Comparison of ENCODE assay signal across 23 mouse cellular contexts in genomic region chr6:145018295-145018694, GRCm38 (mm10). TPM values are rescaled to one million over a fixed set of nuclear protein-coding genes. Genes with fewer than 3 reads are reported as not detected.
DNase-seq lines count a peak whose midpoint lies in the region; ATAC-seq and TF ChIP-seq lines count a peak whose summit lies in the region.
"Had no signal": no experiment of that assay in that cellular context is flagged by ENCODE, and none has a peak within 500 bp of the region (broad histone marks: within the 10 kb centered on the region; RNA-seq: fewer than 3 reads in every experiment).

No protein-coding gene starts in this region.

- no peaks in the 10 kb centered on the region for H3K9me3 ChIP-seq in hindbrain, embryonic 16.5 days (ENCODE audit: control insufficient read depth, low read length)
- no peaks in the 10 kb centered on the region for H3K9me3 ChIP-seq in hindbrain, embryonic 13.5 days
- 0 out of 2 replicates have a peak, but pooled peaks cover 2% of the 10 kb centered on the region for H3K9me3 ChIP-seq in liver, postnatal 0 days (ENCODE audit: low read length)
- H3K9me3 ChIP-seq: forebrain, embryonic 15.5 days; kidney, embryonic 15.5 days had no signal

- H3K27ac ChIP-seq in hindbrain, embryonic 16.5 days (ENCODE audit: low read depth, low read length) = no peak overlapping the region
- no peak overlapping the region for H3K27ac ChIP-seq in hindbrain, embryonic 13.5 days
- H3K27ac ChIP-seq in cerebellum, adult 2 months (ENCODE audit: insufficient read depth, low read length) = no peak overlapping the region
- no peak overlapping the region for H3K27ac ChIP-seq in liver, postnatal 0 days (ENCODE audit: low read depth)
- H3K27ac ChIP-seq: forebrain, embryonic 15.5 days; heart, adult 2 months; heart, embryonic 13.5 days; hindbrain, embryonic 10.5 days; kidney, embryonic 15.5 days; limb, embryonic 13.5 days had no signal

- H3K4me1 ChIP-seq in hindbrain, embryonic 16.5 days (ENCODE audit: control insufficient read depth, insufficient read depth, low read depth, low read length) = no peaks in the 10 kb centered on the region
- H3K4me1 ChIP-seq in hindbrain, embryonic 13.5 days (replicated peaks) = no peaks in the 10 kb centered on the region; the same call in 1 of the 2 replicates
- H3K4me1 ChIP-seq in cerebellum, adult 2 months (ENCODE audit: control insufficient read depth, insufficient read depth, low read length) = peaks cover 14% of the 10 kb centered on the region
- H3K4me1 ChIP-seq in liver, postnatal 0 days (ENCODE audit: insufficient read depth) = no peaks in the 10 kb centered on the region
- H3K4me1 ChIP-seq: forebrain, embryonic 15.5 days; hindbrain, embryonic 10.5 days had no signal

- TF ChIP-seq POLR2A in cerebellum, adult 2 months (IDR thresholded peaks at IDR 0.05; ENCODE audit: borderline replicate concordance, insufficient read depth, low read length) = no peak

- WGBS in hindbrain, embryonic 16.5 days = 77% methylated on average over 5 of the region's 5 CpGs
- 77% methylated on average over 5 of the region's 5 CpGs for WGBS in hindbrain, embryonic 13.5 days
- 6% methylated on average over 5 of the region's 5 CpGs for WGBS in cerebellum, adult 2 months
- WGBS in liver, postnatal 0 days (ENCODE audit: insufficient replicate concordance) = 90% methylated on average over 5 of the region's 5 CpGs

- H3K4me2 ChIP-seq in hindbrain, embryonic 16.5 days (ENCODE audit: low read length) = no peak overlapping the region
- H3K4me2 ChIP-seq in hindbrain, embryonic 13.5 days = no peak overlapping the region
- no peak overlapping the region for H3K4me2 ChIP-seq in liver, postnatal 0 days (ENCODE audit: low read depth, low read length)
- H3K4me2 ChIP-seq: forebrain, embryonic 15.5 days; heart, embryonic 13.5 days; kidney, embryonic 15.5 days; limb, embryonic 13.5 days; liver, embryonic 11.5 days; midbrain, embryonic 11.5 days had no signal

- no peak overlapping the region for H3K4me3 ChIP-seq in hindbrain, embryonic 16.5 days (ENCODE audit: low read length)
- H3K4me3 ChIP-seq in hindbrain, embryonic 13.5 days = no peak overlapping the region
- no peak overlapping the region for H3K4me3 ChIP-seq in cerebellum, adult 2 months (replicated peaks; ENCODE audit: insufficient read depth, low read depth, low read length)
- H3K4me3 ChIP-seq in liver, postnatal 0 days (ENCODE audit: low read depth, low read length) = no peak overlapping the region
- H3K4me3 ChIP-seq: forebrain, embryonic 15.5 days; heart, adult 2 months; heart, embryonic 13.5 days; hindbrain, embryonic 10.5 days; kidney, embryonic 15.5 days; limb, embryonic 13.5 days had no signal

- peak; percentile 60 for ATAC-seq in hindbrain, embryonic 16.5 days
- ATAC-seq in hindbrain, embryonic 13.5 days (ENCODE audit: low FRiP score) = no peak
- peak; percentile 90 for ATAC-seq in cerebellum, adult (ENCODE audit: insufficient number of reproducible peaks, low FRiP score, low TSS enrichment)
- no peak for ATAC-seq in monocyte, adult 5-6 weeks (replicated peaks; ENCODE audit: insufficient number of reproducible peaks, low FRiP score, low TSS enrichment, poor library complexity, severe bottlenecking)
- no peak for ATAC-seq in liver, postnatal 0 days
- ATAC-seq: forebrain, embryonic 15.5 days had no signal

- H3K36me3 ChIP-seq in hindbrain, embryonic 16.5 days (ENCODE audit: control insufficient read depth, insufficient read depth, low read length) = peaks cover 18% of the 10 kb centered on the region; the same call in 1 of the 2 replicates
- peaks cover 84% of the 10 kb centered on the region for H3K36me3 ChIP-seq in hindbrain, embryonic 13.5 days
- no peaks in the 10 kb centered on the region for H3K36me3 ChIP-seq in liver, postnatal 0 days (replicated peaks; ENCODE audit: insufficient read depth, low read length)
- H3K36me3 ChIP-seq: kidney, embryonic 15.5 days had no signal

- no peak for TF ChIP-seq EP300 in liver, postnatal 0 days (IDR thresholded peaks at IDR 0.05; ENCODE audit: low read depth)

- DNase-seq in cerebellum, adult 2 months = peak; percentile 93 to 98
- DNase-seq in cerebellum, postnatal 14 days = peak; percentile 94 to 96
- no peak for DNase-seq in MN1 (ENCODE audit: low spot score)
- DNase-seq in liver, postnatal 0 days = no peak
- DNase-seq: adrenal gland, postnatal 36 days; heart, adult 2 months; heart, postnatal 14 days; kidney, adult 18-20 months; kidney, postnatal 25 days; lung, postnatal 36 days; thymus, postnatal 14 days had no signal

- H3K9ac ChIP-seq in hindbrain, embryonic 16.5 days (ENCODE audit: low read depth, low read length) = no peak overlapping the region
- H3K9ac ChIP-seq in hindbrain, embryonic 13.5 days = no peak overlapping the region
- H3K9ac ChIP-seq in liver, postnatal 0 days (replicated peaks) = no peak overlapping the region
- H3K9ac ChIP-seq: forebrain, embryonic 15.5 days; heart, embryonic 13.5 days; kidney, embryonic 15.5 days; limb, embryonic 13.5 days had no signal

- no peak for TF ChIP-seq CTCF in cerebellum, adult 2 months (IDR thresholded peaks at IDR 0.05; ENCODE audit: borderline replicate concordance, insufficient read depth, low read depth, low read length)
- no peak for TF ChIP-seq CTCF in liver, postnatal 0 days (IDR thresholded peaks at IDR 0.05; ENCODE audit: low read depth)

- no peaks in the 10 kb centered on the region for H3K27me3 ChIP-seq in hindbrain, embryonic 16.5 days (replicated peaks; ENCODE audit: control insufficient read depth, insufficient read depth, low read length)
- no peaks in the 10 kb centered on the region for H3K27me3 ChIP-seq in hindbrain, embryonic 13.5 days
- H3K27me3 ChIP-seq in cerebellum, adult 2 months (ENCODE audit: control insufficient read depth, insufficient read depth, low read length) = no peaks in the 10 kb centered on the region
- no peaks in the 10 kb centered on the region for H3K27me3 ChIP-seq in liver, postnatal 0 days (ENCODE audit: insufficient read depth, low read length)
- H3K27me3 ChIP-seq: forebrain, embryonic 15.5 days; heart, embryonic 13.5 days; kidney, embryonic 15.5 days; limb, embryonic 13.5 days had no signal

RNA-seq across cellular contexts. Expression of gene Bcat1, which starts 57.7 kb away (rescaled TPM):
- 110 and 116 TPM in 2 replicates for polyA plus RNA-seq in hindbrain, embryonic 16.5 days (2015; fragmentation: Nextera tagmentation; extraction: Ambion mirVana)
- 98.5 and 101 TPM in 2 replicates for polyA plus RNA-seq in hindbrain, embryonic 13.5 days (2015; fragmentation: Nextera tagmentation; extraction: Ambion mirVana)
- 42.5 and 53.7 TPM in 2 replicates for polyA plus RNA-seq in cerebellum, adult 2 months (2012; rRNA removed)
- total RNA-seq in monocyte, adult 5-6 weeks (2017) = not detected in 3 replicates
- 0.46 and 0.81 TPM in 2 replicates for polyA plus RNA-seq in liver, postnatal 0 days (2015; fragmentation: Nextera tagmentation; extraction: Ambion mirVana)
- total RNA-seq: MEL had no signal

Comparison
In these comparisons a context has a peak if more than half of its experiments do, and no peak if none do; other contexts are left out.
1. ATAC-seq: peak in hindbrain, embryonic 16.5 days (single experiment) and cerebellum, adult (single experiment); none in hindbrain, embryonic 13.5 days (single experiment), monocyte, adult 5-6 weeks (single experiment) and liver, postnatal 0 days (single experiment).
2. DNase-seq: peak in cerebellum, adult 2 months (2 of 2) and cerebellum, postnatal 14 days (2 of 2); none in MN1 (single experiment) and liver, postnatal 0 days (single experiment).
3. RNA of gene Bcat1, which starts 57.7 kb away (polyA plus RNA-seq): 110 to 116 TPM in hindbrain, embryonic 16.5 days, 98.5 to 101 TPM in hindbrain, embryonic 13.5 days and 42.5 to 53.7 TPM in cerebellum, adult 2 months; 0.46 to 0.81 TPM in liver, postnatal 0 days; every median in the first group is over 10 times any median in the second.